Mouse (Mus musculus) thymus, postnatal 25 days (tissue): Measurements from ENCODE around the gene Scamp1.

Experiments used
- DNase-seq: peaks from one replicate; pipeline ENCODE4 v3.0.0; 2022

Gene Scamp1

DNA sequence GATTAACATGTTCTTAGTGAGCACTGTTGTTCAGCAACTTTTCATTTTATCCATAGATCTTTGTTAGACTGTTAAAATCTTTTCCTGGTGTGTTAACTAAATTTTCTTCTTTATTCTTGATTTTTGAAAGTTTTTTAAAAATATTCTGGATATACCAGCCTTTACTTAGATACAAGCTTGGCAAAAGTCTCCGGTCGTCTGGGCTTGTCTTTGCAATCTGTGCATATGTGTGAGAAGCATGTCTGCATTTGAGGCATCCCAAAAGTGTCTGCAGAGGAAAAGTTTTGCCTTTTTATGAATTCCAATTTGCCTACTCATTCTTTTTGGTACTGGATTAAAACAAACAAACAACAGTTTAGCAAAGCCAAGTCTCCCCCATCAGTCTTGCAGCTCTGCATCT, 73.5 kb downstream of the Scamp1 start:
- DNase-seq = no peak

DNA sequence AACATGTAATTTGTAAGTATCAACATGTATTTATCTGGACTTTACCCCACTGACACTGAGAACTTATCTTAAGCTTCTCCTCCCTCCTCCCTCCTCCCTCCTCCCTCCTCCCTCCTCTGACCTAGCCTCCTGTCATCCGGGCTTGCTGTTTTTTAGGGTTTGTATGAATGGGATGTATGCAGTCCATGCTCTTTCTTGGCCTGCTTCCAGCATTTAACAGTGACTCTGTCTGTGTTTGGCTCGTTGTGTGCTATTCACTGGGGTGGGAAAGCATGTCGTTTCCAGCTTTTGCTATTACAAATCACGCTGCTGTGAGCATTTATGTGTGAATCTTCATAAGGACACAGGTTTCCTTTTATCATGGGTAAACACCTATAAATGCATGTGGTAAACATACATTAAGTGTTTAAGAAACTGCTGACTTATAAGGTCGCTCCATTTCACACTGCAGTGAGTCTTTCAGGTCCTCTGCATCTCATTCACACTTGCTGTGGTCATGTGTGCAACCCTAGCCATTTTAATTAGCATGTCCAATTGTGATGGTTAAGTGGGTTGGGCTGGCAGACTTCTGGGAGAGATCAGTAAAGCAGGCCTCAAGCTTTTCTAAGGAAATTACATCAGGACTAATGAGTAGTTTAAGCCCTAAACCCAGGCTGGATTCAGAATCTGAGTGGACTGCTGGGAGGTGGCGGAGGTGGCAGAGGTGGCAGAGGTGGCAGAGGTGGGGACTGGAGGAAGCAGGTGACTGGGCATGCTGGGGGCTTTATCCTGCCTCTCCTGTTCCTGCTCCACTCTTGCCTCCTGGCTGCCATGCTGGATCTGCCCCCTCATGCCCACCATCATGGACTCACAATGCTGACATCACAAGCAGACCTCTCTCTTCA, 74.2 kb downstream of the Scamp1 start:
- no peak for DNase-seq

GRCm38 (mm10) chr13:94208892-94209291, 76.8 kb downstream of the Scamp1 start:
- DNase-seq = no peak

- DNase-seq = no peak
These were observed 77.7 kb downstream of the Scamp1 start for GRCm38 (mm10) chr13:94207973-94208372.

GRCm38 (mm10) chr13:94205234-94205633, 80.4 kb downstream of the Scamp1 start:
- DNase-seq = peak; percentile 28

DNA sequence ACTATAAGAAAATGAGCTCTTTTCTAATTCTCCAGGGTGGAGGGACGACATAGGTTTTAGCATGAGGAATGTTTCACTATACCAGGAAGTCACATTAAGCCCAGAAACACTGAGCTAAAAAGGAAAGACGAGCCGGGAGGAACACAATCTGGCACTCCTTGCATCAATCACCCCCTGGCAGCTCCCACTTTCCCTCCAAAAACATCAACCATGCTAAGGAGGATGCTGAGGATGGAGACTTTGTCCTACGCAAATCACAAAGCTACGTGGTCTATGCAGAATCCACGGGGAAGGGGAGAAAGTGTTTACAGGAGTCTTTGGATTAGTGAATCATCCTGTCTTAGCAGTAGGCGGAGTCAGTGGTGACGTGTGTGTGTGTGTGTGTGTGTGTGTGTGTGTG, 85.8 kb downstream of the Scamp1 start:
- no peak for DNase-seq

DNA sequence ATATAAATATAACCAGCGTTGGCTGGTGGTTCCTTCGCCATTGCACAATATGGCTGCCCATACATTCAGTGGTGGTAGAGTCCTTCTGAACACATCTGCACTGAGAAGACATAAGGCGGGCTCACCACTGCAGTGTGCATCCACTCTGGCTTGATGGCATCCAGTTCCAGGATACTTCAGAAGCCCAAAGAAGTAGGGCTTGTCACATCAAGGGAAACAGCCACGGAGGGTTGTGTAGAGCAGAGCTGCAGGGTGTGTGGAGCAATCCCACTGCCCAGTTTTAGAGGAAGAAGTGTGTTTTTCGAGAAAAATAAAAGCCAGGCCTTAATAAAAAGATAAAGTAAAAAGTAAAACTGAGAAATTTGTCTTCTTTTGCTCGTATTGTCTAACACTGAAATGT, 87.0 kb downstream of the Scamp1 start:
- no peak for DNase-seq

GRCm38 (mm10) chr13:94193227-94193626, 92.4 kb downstream of the Scamp1 start:
- no peak for DNase-seq

DNA sequence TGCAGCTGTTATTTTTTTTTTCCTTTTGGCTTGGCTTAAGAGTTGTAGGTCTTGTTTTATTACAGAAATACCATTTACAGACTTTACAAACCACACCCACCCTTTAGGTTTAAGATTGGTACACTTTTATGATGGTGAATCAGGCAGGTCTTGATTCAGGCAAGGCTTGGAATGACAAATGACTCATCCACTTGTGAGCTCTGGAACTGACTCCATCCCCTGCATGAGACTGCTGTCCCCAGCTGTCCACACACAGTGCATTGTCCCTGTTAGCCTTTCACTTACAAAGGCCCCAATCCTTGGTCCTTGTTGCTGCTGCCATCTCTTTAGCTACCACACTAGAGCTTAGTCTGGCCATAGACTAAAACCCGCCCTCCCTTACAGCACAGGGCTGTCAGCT, 95.3 kb downstream of the Scamp1 start:
- no peak for DNase-seq

GRCm38 (mm10) chr13:94188200-94189086, 97.2 kb downstream of the Scamp1 start:
- DNase-seq = no peak

DNA sequence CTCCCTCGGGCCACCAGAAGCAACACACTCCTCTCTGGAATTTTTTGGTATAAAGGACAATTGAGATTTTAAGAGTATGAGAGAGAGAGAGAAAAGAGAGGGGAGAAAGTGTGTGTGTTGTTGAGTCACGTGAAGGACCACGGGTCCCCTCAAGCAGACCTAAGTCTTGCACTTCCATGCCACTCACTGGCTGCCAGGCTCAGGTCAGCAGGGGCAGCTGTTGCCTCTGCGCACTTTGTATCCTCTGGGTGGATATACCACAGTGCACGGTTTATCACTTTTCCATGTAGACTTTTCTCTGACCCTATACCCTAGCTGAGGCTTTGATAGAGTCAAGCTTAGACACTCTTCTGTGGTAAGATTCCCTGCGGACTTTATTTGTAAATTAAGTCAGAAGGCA, 100.0 kb downstream of the Scamp1 start:
- no peak for DNase-seq

DNA sequence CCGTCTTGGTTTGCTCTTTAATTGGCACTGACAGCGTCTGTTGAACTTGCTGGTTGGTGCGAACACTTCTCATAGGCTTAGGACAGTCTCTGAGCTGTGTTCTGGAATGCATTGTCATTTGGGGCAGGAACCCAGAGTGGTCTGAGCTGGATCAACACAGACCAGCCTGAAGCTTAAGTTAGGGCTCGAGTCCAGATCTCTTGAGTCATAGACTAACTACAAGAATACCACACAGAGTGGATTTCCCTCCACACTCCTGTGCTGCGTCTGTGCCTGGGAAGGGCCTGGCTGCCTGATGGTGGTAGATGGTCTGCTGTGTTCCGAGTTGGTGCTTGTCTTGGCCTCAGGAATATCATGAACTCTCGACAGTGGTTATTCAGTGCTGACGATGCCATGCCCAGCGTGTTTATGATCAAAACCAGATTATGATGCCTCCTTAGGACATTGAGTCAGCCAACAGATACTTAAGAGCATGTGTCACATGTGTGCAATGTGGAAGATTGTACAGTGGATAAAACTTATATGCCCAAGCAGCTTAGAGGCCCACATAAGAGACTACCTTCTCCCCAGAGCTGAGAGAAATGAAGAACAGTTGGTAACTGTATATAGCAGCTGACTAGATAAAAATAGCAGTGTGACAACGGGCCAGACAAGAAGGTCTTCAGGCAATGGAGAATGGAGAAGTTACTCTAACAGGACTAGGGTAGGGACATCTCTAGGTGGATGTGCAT, 100.8 kb downstream of the Scamp1 start:
- DNase-seq = no peak

DNA sequence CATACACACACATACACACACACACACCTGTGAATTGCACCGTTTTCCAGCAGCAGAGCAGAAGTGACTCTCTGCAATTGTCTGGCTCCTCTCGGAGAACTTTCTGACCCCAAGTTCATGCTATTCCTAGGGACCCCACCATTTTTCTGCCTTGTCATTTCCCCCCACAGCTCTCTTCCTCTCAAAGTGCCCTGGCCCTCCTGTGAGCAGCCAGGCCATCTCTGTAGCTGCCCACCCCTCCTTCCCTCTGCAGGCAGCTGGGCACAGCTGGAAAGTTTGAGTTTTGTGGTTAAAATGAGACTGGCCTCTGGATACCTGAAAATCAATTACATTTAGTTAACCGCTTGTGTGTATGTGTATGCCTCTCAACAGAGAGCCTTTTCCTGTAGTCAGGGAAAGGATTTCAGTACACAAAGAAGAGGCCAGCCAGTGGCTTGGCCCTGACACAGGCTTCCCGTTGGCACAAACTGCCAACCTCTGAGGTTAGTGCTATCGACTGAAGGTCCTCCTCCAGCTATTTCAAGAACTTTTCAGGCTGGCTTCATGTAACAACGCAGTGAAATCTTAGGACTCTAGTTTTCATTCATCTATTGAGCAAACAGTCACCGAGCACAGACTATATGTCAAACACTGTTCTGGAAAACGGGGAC, 102.2 kb downstream of the Scamp1 start:
- DNase-seq = no peak

- no peak for DNase-seq
These were observed 103.6 kb downstream of the Scamp1 start for GRCm38 (mm10) chr13:94182026-94182425.

DNA sequence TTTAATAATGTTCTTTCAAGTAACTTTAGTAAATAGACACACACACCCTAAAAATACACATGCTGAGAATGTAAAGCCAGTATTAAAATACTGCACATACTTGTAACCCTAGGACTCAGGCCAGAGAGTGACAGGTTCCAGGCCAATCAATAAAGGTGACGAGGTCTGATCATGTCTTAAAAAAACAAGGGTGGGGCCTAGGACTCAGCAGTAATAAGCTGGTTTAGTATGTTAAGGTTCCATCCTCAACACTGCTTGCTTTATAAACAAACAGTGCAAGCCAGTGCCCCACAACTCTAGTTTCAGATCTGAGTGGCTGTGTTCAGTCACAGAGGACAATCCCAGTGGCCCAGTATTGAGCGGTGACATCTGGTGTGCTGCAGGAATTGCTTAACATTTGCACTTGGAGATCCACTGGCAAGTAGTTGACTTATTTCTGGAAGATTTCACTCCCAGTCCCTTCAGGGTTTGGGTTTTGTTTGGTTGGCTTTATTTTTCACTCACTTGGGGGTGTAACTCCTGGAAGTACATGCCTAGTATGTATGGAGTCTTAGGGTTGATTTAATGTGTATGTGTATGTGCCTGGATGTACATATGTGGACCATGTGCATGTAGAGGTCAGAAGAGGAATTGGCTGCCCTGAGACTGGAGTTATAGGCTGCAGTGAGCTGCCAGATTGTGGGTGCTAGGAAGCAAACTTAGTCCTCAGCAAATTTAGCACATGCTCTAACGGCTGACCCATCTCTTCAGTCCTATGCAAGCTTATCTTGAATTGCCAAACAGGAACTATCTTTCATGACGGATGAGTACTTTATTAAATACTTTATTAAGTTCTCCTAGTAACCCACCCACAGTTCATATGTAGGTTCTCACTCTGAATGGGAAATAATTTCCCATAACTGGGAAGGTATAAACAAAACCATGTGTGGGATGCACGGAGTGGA, 104.9 kb downstream of the Scamp1 start:
- no peak for DNase-seq

GRCm38 (mm10) chr13:94178401-94179040, 107.1 kb downstream of the Scamp1 start:
- DNase-seq = peak; percentile 34

DNA sequence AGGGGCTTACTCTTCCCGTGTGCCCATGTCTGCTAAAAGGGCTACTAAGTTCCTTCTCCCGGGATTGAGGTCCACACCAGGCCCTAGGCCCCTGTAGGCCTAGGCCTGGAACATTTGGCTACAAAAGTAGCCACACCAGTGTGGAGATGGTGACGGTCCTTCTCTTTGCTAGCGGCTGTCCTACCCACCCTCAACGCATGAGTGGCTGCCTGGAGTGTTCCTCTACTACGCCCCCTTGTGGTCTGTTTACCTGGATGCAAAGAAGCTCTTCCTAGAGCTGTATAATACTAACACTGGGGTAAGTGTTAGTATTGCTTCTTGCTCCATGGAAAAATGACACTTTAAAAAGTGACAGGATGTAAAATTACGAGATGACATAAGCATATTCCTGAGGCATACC, 108.5 kb downstream of the Scamp1 start:
- peak; percentile 45 for DNase-seq

DNA sequence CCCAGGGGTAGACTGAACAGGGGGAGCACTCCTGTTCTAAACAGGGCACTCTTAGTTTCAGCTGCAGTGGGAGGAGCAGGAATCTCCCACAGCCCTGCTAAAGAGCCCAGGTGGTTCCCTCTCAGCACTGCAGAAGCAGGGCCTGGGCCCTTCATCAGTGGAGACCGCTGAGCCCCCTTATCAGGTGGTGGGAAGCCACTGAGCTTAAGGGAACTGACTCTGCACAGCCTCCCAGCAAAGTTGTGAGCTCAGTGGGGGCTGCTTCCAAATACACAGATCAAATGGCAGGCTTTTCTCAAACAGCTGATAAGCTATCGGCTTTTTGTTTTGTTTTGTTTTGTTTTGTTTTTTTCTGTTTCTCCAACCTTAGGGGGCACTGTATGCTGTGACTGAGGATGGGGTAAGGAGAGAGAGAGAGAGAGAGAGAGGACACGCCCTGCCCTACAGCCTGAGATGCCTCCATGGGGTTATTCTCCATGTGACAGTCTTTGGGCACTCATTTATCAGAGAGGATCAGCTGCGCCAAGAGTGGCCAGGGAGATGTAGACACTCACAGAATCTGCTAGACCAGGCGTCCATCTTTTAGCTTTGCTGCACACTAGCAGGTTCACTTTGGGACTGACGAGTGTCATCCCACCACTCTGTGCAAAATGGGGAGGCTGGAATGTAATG, 110.1 kb downstream of the Scamp1 start:
- peak; percentile 44 for DNase-seq

DNA sequence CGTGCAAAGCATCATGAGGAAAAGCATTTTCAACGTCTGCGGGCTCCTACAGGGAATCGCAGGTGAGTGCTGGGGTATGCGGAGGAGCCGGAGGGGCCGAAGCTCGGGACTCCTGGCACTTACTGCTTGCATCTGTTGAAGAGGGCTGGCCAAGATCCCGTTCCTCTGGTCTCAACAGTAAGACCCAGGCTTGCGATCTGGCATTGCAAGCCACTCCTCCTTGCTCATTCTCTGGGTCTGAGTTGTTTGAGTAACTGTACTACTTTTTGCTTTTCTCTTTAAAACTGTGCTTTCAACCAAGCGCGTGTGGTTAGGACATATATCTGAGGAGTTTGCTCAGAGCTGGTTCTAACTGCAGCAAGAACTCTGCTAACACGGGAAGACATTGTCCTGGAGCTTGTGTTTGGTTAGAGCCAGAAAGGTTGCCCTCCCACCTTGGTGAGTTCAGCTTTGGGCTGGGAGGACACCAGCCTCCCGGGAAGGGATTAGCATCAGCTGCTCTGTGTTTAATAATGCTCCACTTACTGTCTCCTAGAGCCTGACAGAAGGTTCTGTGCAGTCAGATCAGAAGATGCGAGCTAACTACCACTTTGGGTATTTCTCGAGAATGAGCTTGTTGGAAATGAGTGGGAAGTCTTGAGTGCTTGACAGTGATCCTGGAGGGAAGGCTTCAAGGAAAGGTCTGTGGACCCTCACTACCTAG, 110.9 kb downstream of the Scamp1 start:
- no peak for DNase-seq
